Mouse (Mus musculus): ENCODE results near the gene Tmem62. TPM values are rescaled to one million over a fixed set of nuclear protein-coding genes. Genes with fewer than 3 reads are reported as not detected.
A peak's percentile ranks its signal among the peaks of the same experiment; 100 is the strongest.
"Not testable (repeated sequence)": the region's sequence is repeated elsewhere in the genome, so short reads cannot be mapped to it uniquely, and the experiment has no call there.

The Tmem62 gene
- polyA plus RNA-seq, 1 experiment from 2014 or later, result 2.3 TPM

DNA sequence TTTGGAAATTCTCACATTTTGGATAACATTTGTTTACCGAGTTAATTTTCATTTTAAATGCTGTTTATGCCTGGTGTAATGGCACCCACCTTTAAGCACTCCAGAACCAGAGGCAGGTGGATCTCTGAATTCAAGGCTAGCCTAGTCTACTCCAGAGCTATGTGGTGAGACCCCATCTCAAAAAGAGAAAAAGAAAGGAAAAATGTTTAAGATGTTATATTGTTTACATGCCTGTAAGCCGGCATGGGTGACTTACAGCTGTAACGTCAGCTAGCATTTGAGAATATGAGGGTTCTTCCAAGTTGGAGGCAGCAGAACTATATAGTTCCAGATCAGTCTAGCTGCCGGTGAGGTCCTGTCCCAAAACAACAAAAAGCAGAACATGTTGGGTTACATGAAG, 5.1 kb upstream of the Tmem62 start:
- Histone ChIP-seq H3K9me3 (no peaks in the 10 kb centered on the region), H3K36me3 (no peaks in the 10 kb centered on the region), H3K4me2 (replicated peaks) (no peak overlapping the region), H3K27ac (no peak overlapping the region), H3K9ac (no peak overlapping the region), H3K4me1 (0 out of 2 replicates have a peak, but pooled peaks cover 4% of the 10 kb centered on the region), H3K4me3 (no peak overlapping the region), H3K27me3 (0 out of 2 replicates have a peak, but pooled peaks cover 3% of the 10 kb centered on the region)
- WGBS, result 91% methylated on average over 4 of the region's 4 CpGs
- no peak for ATAC-seq (ENCODE audit: insufficient number of reproducible peaks, insufficient read depth, low FRiP score, low TSS enrichment)

DNA sequence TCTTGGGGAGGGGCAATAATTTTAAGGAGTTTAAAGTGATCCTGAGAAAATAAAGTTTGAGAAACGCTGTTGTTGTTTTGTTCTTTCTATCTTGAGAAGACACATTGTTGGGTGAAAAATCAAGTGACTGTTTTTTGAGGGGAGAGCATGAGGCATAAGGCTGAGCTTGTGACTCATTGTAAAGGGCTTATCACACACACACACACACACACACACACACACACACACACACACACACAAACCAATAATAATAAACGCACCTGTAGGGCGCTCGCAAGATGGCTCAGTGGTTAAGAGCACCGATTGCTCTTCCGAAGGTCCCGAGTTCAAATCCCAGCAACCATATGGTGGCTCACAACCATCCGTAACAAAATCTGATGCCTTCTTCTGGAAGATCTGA, 4.6 kb upstream of the Tmem62 start:
- H3K27ac ChIP-seq; H3K4me2 ChIP-seq (replicated peaks); H3K9me3 ChIP-seq; H3K36me3 ChIP-seq; ATAC-seq (ENCODE audit: insufficient number of reproducible peaks, insufficient read depth, low FRiP score, low TSS enrichment); H3K27me3 ChIP-seq; H3K9ac ChIP-seq; H3K4me3 ChIP-seq; H3K4me1 ChIP-seq: not testable (repeated sequence)
- WGBS, result 93% methylated on average over 8 of the region's 8 CpGs

DNA sequence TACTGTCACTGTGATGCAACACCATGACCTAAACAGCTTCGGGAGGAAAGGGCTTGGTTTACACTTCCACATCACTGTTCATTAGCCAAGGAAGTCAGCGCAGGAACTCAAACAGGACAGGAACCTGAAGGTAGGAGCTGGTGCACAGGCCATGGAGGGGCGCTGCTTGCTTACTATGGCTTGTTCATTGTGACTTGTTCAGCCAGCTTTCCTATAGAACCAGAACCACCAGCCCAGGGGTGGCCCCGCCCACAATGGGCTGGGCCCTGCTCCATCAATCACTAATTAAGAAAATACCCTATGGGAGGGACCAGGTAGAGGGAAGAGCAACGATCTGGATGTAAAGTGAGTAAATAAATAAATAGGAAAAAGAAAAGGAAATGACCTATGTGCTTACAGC, 3.9 kb upstream of the Tmem62 start:
- 16% methylated on average over 5 of the region's 5 CpGs for WGBS
- Histone ChIP-seq H3K4me1 (0 out of 2 replicates have a peak, but pooled peaks cover 4% of the 10 kb centered on the region), H3K9ac (no peak overlapping the region), H3K4me3 (no peak overlapping the region), H3K27me3 (0 out of 2 replicates have a peak, but pooled peaks cover 3% of the 10 kb centered on the region), H3K4me2 (replicated peaks) (no peak overlapping the region), H3K36me3 (no peaks in the 10 kb centered on the region), H3K27ac (no peak overlapping the region), H3K9me3 (no peaks in the 10 kb centered on the region)
- ATAC-seq (ENCODE audit: insufficient number of reproducible peaks, insufficient read depth, low FRiP score, low TSS enrichment), result no peak

DNA sequence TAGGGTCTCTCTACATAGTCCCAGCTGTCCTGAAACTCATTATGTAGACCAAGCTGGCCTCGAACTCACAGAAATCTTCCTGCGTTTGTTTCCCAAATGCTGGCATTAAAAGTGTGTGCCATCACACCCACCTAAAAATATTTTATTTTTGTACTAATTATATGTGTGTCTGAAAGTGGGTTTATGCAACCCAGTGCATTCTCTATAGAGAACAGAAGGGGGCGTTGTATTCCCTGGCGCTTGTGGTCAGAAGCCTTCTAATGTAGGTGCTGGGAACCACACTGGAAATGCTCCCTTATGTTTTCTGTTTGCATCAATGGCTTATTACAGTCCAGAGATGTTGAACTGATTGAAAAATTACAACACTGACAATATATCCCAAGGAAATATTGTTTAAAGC, 509 bp upstream of the Tmem62 start:
- Histone ChIP-seq H3K9ac (no peak overlapping the region), H3K27ac (no peak overlapping the region), H3K36me3 (no peaks in the 10 kb centered on the region), H3K4me3 (no peak overlapping the region), H3K4me1 (no peaks in the 10 kb centered on the region), H3K27me3 (0 out of 2 replicates have a peak, but pooled peaks cover 3% of the 10 kb centered on the region), H3K4me2 (replicated peaks) (no peak overlapping the region), H3K9me3 (no peaks in the 10 kb centered on the region)
- 44% methylated on average over 4 of the region's 4 CpGs for WGBS
- no peak for ATAC-seq (ENCODE audit: insufficient number of reproducible peaks, insufficient read depth, low FRiP score, low TSS enrichment)

DNA sequence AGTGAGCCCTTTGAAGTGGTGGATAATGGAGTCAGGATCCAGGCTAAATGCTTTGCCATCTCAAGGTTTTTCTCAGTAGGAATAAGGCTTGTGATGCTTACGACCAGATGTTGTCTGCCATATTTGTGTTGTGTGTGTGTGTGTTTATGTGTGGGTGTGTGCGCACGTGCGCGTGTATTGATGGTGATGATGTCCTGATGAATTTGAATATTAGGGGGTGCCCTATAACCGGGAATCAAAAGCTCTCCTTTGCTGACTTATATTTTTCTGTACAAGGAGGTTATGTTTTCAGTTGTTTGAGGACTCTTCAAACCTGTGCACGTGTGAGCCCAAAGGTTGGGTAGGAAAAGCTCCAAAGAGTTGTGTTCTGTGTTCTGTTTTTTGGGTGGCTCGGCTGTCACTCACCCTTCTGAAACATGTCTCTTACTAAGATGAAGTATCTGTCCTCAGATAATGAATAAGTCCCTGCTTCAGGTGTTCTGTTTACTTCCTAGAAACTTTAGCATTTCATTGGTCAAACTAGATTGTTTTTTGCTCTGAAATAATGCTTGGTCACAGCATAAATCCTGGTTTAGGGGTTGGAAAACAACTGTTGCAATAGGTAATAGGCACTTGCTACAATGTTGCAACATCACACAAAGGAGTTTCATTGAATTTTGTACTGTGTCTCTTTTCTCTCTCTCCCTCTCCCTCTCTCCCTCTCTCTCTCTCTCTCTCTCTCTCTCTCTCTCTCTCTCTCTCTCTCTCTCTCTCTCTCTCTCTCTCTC, 1.3 kb downstream of the Tmem62 start:
- Histone ChIP-seq H3K4me1 (no peaks in the 10 kb centered on the region), H3K4me3 (peak overlapping the region; percentile 67), H3K9me3 (no peaks in the 10 kb centered on the region), H3K9ac (0 out of 2 replicates have a peak overlapping the region, but pooled peaks have one; percentile 56), H3K36me3 (no peaks in the 10 kb centered on the region), H3K4me2 (replicated peaks) (peak overlapping the region; percentile 72), H3K27me3 (0 out of 2 replicates have a peak, but pooled peaks cover 3% of the 10 kb centered on the region), H3K27ac (no peak overlapping the region)
- 79% methylated on average over 8 of the region's 8 CpGs for WGBS
- no peak for ATAC-seq (ENCODE audit: insufficient number of reproducible peaks, insufficient read depth, low FRiP score, low TSS enrichment)

DNA sequence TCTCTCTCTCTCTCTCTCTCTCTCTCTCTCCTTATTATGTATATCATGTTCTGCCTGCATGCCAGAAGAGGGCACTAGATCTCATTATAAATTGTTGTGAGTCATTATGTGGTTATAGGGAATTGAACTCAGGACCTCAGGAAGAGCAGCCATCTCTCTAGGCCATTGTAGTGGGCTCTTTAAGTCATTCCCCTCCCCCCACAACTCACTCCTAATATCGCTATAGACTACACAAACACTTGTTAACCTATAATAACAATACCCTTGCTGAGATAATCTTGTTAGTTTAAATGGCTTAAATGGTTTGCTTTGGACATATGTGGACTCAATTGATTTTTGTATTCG, 1.8 kb downstream of the Tmem62 start:
- Histone ChIP-seq H3K9me3 (no peaks in the 10 kb centered on the region), H3K36me3 (no peaks in the 10 kb centered on the region), H3K4me3 (no peak overlapping the region), H3K27ac (no peak overlapping the region), H3K4me1 (no peaks in the 10 kb centered on the region), H3K4me2 (replicated peaks) (no peak overlapping the region), H3K27me3 (0 out of 2 replicates have a peak, but pooled peaks cover 3% of the 10 kb centered on the region), H3K9ac (no peak overlapping the region)
- WGBS, result 58% methylated on average over 2 of the region's 2 CpGs
- no peak for ATAC-seq (ENCODE audit: insufficient number of reproducible peaks, insufficient read depth, low FRiP score, low TSS enrichment)

DNA sequence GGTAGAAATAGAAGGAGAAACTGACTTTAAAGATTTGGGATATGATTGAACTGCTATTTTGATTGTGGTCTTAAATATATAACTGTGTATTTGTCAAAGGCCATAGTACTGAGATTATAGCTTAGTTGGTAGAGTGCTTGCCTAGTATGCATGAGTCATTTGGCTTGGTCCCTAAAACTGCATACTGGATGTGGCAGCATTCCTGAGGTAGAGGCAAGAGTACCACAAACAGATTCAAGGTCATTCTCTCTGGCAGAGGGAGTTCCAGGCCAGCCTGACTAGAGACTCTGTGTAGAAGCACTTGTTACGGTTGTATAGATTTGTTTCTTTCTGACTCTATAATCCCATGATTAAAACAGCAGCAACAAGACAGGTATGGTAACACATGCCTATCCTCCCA, 3.0 kb downstream of the Tmem62 start:
- WGBS, result 97% methylated on average over 1 of the region's 1 CpGs
- Histone ChIP-seq H3K4me1 (no peaks in the 10 kb centered on the region), H3K9me3 (no peaks in the 10 kb centered on the region), H3K4me2 (replicated peaks) (no peak overlapping the region), H3K9ac (no peak overlapping the region), H3K27me3 (0 out of 2 replicates have a peak, but pooled peaks cover 3% of the 10 kb centered on the region), H3K27ac (no peak overlapping the region), H3K36me3 (no peaks in the 10 kb centered on the region), H3K4me3 (no peak overlapping the region)
- ATAC-seq (ENCODE audit: insufficient number of reproducible peaks, insufficient read depth, low FRiP score, low TSS enrichment), result no peak

DNA sequence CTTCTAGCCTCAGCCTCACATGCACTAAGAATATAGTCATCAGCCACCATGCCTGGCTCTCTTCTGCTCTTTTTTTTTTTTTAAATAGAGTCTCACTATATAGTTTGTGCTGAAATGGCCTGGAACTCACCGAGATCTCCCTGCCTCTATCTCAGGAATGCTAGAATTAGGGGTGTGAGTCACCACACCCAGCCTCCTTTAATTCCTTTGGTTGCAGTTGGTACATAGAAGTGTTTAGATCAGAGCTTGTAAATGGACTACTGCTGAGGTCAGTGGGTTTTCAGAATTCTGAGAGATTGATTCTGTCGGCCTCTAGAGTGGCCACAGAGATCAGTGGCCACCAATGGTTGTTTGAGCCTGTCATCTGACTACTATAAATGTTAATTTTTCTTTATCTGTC, 4.0 kb downstream of the Tmem62 start:
- Histone ChIP-seq H3K9ac (no peak overlapping the region), H3K36me3 (no peaks in the 10 kb centered on the region), H3K27ac (no peak overlapping the region), H3K27me3 (0 out of 2 replicates have a peak, but pooled peaks cover 2% of the 10 kb centered on the region), H3K4me3 (no peak overlapping the region), H3K4me1 (no peaks in the 10 kb centered on the region), H3K4me2 (replicated peaks) (no peak overlapping the region), H3K9me3 (no peaks in the 10 kb centered on the region)
- ATAC-seq (ENCODE audit: insufficient number of reproducible peaks, insufficient read depth, low FRiP score, low TSS enrichment), result no peak
- WGBS, result 67% methylated on average over 2 of the region's 2 CpGs

DNA sequence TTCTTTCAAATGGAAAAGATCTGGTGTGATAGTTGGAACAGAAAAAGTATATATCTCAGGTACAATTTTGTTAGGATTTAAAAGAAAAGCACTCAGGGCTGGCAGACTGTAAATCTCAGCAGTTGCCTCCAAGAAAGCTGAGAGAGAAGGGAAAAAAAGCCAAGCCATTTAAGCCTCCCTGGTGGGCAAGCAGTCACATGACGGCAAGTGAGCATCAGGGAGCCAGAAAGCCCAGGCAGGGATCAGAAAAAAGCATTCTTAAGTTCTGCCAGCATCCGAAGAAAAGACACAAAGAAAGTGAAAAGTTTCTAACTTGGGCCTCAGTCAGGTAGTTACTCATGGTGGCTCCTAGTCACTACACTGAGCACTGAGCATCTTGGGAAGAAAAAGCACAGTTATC, 6.8 kb downstream of the Tmem62 start:
- Histone ChIP-seq H3K4me2 (replicated peaks) (no peak overlapping the region), H3K27me3 (no peaks in the 10 kb centered on the region), H3K9ac (no peak overlapping the region), H3K36me3 (no peaks in the 10 kb centered on the region), H3K4me1 (no peaks in the 10 kb centered on the region), H3K4me3 (no peak overlapping the region), H3K27ac (no peak overlapping the region), H3K9me3 (no peaks in the 10 kb centered on the region)
- 15% methylated on average over 2 of the region's 2 CpGs for WGBS
- ATAC-seq (ENCODE audit: insufficient number of reproducible peaks, insufficient read depth, low FRiP score, low TSS enrichment), result no peak

DNA sequence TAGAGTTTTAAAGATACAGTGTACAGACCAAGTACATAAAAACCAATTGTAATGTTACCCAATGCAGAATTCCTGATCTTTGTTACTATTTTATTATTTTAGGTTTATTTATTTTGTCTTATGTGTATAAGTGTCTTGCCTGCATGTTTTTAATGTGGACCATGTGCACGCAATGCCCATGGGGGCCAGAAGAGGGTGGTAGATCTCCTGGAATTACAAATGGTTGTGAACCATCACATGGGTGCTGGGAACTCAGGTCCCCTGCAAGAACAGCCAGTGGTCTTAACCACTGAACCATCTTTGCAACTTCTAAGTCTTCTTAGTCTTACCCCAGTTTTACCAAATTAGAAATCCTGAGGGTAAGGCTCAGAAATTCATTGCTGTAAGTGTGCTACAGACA, 8.4 kb downstream of the Tmem62 start:
- no peak overlapping the region for H3K9ac ChIP-seq
- H3K27me3 ChIP-seq, result no peaks in the 10 kb centered on the region
- no peak overlapping the region for H3K27ac ChIP-seq
- WGBS, result 89% methylated on average over 1 of the region's 1 CpGs
- no peak overlapping the region for H3K4me3 ChIP-seq
- ATAC-seq (ENCODE audit: insufficient number of reproducible peaks, insufficient read depth, low FRiP score, low TSS enrichment), result no peak
- no peaks in the 10 kb centered on the region for H3K4me1 ChIP-seq
- H3K36me3 ChIP-seq, result no peaks in the 10 kb centered on the region
- H3K9me3 ChIP-seq, result no peaks in the 10 kb centered on the region
- H3K4me2 ChIP-seq (replicated peaks), result no peak overlapping the region

DNA sequence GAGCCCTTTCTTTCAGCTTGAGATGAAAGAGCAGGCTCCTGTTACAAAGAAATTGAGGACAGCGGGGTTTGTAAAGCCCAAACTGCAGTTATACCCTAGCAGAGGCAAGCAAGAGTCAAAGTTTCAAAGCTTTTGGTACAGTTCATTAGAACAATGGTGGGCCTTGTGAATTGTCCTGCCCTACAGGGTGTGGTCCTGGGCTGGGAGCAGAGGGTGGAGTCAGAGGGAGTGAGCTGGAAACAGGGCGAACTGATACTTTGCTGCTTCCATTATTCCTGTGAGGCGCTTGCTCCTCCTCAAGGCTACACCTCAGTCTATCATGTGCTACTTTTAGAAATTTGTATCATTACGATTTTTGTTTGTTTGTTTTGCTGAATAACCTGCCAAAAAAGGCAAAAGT, 14.4 kb downstream of the Tmem62 start:
- Histone ChIP-seq H3K9me3 (no peaks in the 10 kb centered on the region), H3K4me3 (no peak overlapping the region), H3K36me3 (no peaks in the 10 kb centered on the region), H3K4me2 (replicated peaks) (no peak overlapping the region), H3K27ac (no peak overlapping the region), H3K9ac (no peak overlapping the region), H3K27me3 (no peaks in the 10 kb centered on the region), H3K4me1 (no peaks in the 10 kb centered on the region)
- WGBS, result 58% methylated on average over 4 of the region's 4 CpGs
- no peak for ATAC-seq (ENCODE audit: insufficient number of reproducible peaks, insufficient read depth, low FRiP score, low TSS enrichment)

DNA sequence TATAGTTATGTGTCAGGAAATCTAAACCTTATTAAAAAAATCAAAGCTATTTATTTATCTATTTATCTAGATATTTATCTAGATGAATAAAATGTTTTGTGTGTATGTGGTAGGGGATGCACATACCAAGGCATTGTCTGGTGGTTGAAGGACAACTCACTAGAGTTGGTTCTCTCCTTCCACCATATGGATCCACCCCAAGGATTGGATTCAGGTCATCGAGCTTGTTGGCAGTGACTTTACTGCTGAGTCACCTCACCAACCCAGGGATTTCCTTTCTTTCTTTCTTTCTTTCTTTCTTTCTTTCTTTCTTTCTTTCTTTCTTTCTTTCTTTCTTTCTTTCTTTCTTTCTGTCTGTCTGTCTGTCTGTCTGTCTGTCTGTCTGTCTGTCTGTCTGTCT, 19.8 kb downstream of the Tmem62 start:
- not testable (repeated sequence) for H3K4me3 ChIP-seq; H3K27ac ChIP-seq; H3K36me3 ChIP-seq; ATAC-seq (ENCODE audit: insufficient number of reproducible peaks, insufficient read depth, low FRiP score, low TSS enrichment); H3K27me3 ChIP-seq; H3K9me3 ChIP-seq; H3K9ac ChIP-seq; H3K4me1 ChIP-seq; H3K4me2 ChIP-seq (replicated peaks)
- WGBS, result 81% methylated on average over 1 of the region's 1 CpGs

Data from embryonic facial prominence, embryonic 12.5 days (tissue).